Comparison of ENCODE assay signal across 8 mouse cellular contexts in genomic region chr6:5109925-5110714, GRCm38 (mm10).
DNase-seq lines count a peak whose midpoint lies in the region; ATAC-seq lines count a peak whose summit lies in the region.

No protein-coding gene starts in this region.

- H3K4me3 ChIP-seq in hindbrain, embryonic 13.5 days: peak overlapping the region; percentile 32

- peak overlapping the region; percentile 13; the same call in 1 of the 2 replicates for H3K27ac ChIP-seq in hindbrain, embryonic 13.5 days

- peaks cover 10% of the 10 kb centered on the region; the same call in 1 of the 2 replicates for H3K4me1 ChIP-seq in hindbrain, embryonic 13.5 days (replicated peaks)

- H3K27me3 ChIP-seq in hindbrain, embryonic 13.5 days: no peaks in the 10 kb centered on the region

- 6% methylated on average over 18 of the region's 18 CpGs for WGBS in hindbrain, embryonic 13.5 days

- no peaks in the 10 kb centered on the region for H3K9me3 ChIP-seq in hindbrain, embryonic 13.5 days

- DNase-seq in NIH3T3 (ENCODE audit: low read depth): peak; percentile 95
- peak; percentile 94 to 95 for DNase-seq in cerebellum, postnatal 14 days
- DNase-seq in frontal cortex, postnatal 14 days (ENCODE audit: low spot score in 2 of 2): peak; percentile 73 to 88
- DNase-seq in layer of hippocampus, postnatal 25 days (ENCODE audit: extremely low spot score in 1 of 2, low spot score in 1 of 2): peak; percentile 74 to 86
- DNase-seq in lung, postnatal 25 days (ENCODE audit: low spot score): peak; percentile 90
- DNase-seq in retina, embryonic 14.5 days (ENCODE audit: low spot score): peak; percentile 94
- DNase-seq in thymus, postnatal 4 days: peak; percentile 83

- peaks cover 3% of the 10 kb centered on the region for H3K36me3 ChIP-seq in hindbrain, embryonic 13.5 days

- peak; percentile 99 for ATAC-seq in hindbrain, embryonic 13.5 days (ENCODE audit: low FRiP score)

- H3K4me2 ChIP-seq in hindbrain, embryonic 13.5 days: peak overlapping the region; percentile 49

- peak overlapping the region; percentile 51 for H3K9ac ChIP-seq in hindbrain, embryonic 13.5 days

Comparison
In these comparisons a context has a peak if more than half of its experiments do, and no peak if none do; other contexts are left out.
1. Peak in every context shown above with its lines: DNase-seq, ATAC-seq, H3K4me3 ChIP-seq and H3K27ac ChIP-seq.